Mouse (Mus musculus) activated CD4-positive, CD25-positive, alpha-beta regulatory T cell, adult 4 months (primary cell): ENCODE data around the gene Arhgap45. TPM values are rescaled to one million over a fixed set of nuclear protein-coding genes. Genes with fewer than 3 reads are reported as not detected.

Experiments used
- ATAC-seq: one replicate; pipeline ENCODE4 v1.8.0; 2017
- polyA plus RNA-seq, 2 experiments: library from polyadenylated mRNA; unstranded; fragments of 100-300 nt; shearing (Covaris generic); gene quantifications; one replicate each; pipeline ENCODE4 v1.2.1; 2017

The Arhgap45 gene
- polyA plus RNA-seq, 2 experiments from 2014 or later: 196 to 326 TPM

DNA sequence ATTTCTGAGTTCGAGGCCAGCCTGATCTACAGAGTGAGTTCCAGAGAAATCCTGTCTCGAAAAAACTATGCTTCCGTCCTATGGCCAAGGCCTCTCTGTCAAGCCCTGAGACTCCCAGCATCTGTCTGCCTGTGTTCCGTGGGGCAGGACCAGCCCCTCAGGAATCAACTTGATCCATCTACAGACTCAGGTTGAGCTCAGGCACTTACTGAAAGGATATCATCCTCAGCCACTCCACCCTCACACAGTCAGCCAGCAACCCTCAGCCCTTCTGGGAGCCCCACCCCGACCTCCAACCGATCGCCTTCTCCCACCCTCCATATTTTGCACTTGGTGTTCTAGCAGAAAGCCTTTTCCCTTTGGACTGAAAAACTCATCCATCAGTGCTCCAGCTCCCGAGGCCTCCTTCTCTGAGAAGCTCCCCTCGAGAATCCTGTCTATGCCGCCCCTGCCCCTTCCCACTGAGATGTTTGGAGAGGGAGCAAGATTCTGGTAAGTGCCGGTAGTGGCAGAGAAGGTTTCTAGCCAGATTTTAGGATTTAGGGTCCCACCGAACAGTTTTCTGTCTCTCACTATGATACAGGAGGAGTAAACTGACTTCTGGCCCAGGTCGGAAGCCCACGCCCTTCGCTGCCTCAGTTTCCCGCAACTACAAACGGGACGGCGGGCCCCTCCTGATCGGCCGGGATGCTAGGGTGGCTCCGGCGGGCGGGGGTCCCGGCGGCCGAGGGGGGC, 28.5 kb upstream of the Arhgap45 start:
- ATAC-seq: no peak

GRCm38 (mm10) chr10:79988506-79989271, 27.8 kb upstream of the Arhgap45 start, which contains the start of gene Cnn2:
Cnn2 (plus strand) TSS chr10:79988584.
- ATAC-seq: peak; percentile 2

DNA sequence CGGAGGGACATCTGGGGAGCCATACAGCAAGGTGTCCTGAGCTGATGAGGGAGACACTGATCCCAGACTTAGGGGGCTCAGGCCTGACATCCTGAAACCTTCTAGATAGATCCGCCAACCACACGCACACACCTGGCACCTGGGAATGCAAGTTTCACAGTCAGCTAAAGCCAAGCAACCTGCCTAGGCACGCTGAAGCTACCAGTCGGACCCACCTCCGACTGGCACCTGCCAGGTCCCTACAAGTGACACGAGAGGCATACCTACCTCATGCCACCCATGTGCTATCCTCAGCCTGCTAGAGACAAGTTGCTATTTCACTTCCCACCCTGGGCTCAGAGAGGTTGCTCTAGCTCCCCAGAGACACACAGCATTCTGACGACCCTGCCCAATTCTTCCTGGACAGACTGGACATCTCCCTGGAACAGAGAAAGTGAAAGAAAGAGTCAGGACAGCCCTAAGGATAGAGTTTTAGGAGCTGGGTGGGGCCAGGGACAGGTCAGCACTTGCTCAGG, 27.1 kb upstream of the Arhgap45 start:
- no peak for ATAC-seq

- ATAC-seq: no peak
Observed at GRCm38 (mm10) chr10:79989870-79990269, 26.6 kb upstream of the Arhgap45 start.

DNA sequence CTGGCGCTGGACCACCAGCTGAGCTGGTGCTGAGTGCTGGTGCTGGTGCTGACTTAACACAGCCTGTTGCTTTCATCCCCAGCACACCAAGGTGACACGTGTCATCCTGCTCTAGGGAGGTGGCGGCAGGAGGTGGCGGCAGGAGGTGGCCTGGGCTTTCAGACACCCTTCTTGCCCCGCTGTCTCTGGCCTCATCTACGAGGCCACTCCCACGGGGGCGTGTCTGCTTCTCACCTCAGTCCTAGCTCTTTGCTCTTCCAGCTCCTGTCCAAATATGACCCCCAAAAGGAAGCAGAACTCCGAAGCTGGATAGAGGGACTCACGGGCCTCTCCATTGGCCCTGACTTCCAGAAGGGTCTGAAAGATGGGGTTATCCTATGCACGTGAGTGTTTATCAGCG, 25.4 kb upstream of the Arhgap45 start:
- ATAC-seq: no peak

GRCm38 (mm10) chr10:79991548-79991947, 24.9 kb upstream of the Arhgap45 start:
- ATAC-seq: no peak

- no peak for ATAC-seq
Observed at GRCm38 (mm10) chr10:79994397-79995115, 21.9 kb upstream of the Arhgap45 start.

DNA sequence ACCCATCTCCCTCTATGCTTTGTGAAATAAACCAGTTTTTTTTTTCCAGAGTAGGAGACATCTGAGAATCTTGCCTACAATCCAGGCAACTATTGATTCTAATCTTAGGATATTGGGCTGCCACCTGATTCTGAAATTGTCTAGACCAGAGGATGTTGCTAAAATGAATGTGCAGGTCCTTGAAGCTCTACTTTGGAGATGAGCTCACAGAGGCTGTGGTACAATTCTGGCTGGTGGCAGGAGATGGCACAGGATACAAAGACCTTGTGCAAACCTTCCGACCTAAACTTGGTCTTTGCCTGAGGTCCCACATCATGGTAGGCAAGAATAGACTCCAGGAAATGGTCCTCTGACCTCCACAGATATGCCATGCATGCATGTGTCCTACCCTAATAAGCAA, 20.8 kb upstream of the Arhgap45 start:
- no peak for ATAC-seq

DNA sequence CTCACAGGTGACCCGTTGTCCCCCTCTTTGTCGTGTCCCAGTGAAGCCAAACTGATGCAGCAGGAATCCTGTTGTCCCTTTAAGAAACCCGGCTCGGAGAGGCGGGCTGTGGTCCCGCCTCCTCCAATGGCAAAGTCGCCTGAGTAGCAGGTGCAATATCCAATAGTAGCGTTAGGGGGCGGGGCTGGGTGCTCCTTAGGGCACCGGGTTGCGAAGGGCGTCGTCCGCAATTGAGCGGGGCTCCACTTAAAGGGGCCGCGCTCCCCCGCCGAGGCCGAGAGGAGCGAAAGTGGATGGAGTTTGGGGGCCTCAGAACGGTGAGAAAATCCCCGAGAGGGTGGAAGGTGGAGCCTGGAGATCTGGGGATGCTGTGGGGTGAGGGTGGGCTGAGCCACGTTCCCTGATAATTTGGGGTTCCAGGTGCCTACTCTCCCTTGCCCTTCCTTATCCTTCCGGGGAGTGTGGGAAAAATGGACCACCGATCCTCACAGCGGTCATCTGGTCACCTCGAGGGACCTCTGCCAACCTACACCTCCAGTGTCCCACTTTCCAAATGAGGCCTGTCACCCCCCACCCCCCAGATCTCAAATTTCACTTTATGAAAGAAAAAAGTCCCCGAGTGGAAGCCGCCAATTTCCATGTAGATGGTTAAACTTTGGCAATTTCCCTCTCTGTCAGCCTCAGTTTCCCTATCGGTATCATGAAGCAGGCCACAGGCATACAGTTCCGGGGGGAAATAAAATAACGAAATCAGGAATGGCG, 20.0 kb upstream of the Arhgap45 start, which contains the start of gene Abca7:
Gene Abca7 (plus strand): TSS at position 223 of the 762 bp plus-strand sequence.
- ATAC-seq: peak; percentile 93

DNA sequence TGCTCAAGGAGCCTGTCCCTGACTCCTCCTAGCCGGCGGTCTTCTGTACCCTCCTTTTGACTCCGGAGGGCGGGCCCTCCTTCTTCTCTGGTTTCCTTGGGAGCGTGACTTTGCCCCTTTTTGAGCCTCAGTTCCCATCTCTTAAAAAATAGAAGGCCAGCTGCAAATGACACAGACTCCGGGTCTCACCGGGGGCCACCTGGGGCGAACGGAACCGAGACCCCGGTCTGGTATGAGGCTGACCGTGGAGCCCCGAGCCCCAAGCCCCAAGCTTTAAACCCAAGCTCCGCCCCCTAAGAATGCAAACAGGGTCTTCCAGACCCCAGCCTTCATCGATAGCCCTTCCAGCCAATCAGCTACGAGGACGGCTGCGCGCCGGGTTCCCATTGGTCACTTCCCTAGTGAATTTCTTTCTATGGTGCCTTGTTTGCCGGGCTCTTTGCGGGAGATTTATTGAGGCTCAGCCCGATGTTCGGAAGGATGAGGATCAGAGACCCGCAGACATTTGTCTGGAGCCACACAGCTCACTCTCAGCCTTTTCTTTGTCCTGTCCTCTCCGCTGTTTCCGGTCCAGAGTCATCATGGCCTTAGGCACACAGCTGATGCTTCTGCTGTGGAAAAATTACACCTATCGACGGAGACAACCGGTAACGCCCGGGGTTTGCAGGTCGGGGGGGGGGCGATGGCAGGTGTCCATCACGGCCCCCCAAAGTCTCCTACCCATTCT, 19.3 kb upstream of the Arhgap45 start:
- ATAC-seq: no peak

DNA sequence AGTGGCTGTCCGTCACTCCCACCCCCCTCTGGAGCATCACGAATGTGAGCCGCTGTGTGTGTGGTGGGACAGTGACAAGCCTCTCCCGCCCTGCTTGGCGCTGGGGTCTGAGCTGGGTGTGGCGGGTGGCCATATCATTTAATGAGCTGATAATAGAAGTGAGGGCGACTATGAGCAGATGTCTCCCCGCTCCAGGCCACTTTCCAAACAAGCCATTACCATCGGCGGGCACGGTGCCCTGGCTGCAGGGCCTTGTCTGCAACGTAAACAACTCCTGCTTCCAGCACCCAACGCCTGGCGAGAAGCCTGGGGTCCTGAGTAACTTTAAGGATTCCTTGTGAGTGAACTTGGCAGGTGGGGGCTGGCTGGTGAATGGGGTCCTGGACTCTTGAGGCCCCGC, 18.6 kb upstream of the Arhgap45 start:
- no peak for ATAC-seq

DNA sequence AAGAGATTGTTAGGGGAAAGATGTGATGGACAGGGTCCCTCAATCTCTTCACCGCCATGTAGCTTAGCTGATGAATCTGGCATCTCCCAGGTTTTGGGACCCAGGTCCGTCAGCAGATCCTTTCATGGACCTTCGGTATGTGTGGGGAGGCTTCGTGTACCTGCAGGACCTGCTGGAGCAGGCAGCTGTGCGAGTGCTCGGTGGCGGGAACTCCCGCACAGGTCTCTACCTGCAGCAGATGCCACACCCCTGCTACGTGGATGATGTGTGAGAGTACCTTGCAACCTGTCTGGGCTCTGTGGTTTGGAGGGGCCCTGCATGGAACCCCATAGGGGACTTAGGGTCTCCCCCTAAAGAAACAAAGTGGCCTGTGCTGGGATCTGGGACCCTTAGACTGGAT, 14.5 kb upstream of the Arhgap45 start:
- ATAC-seq: no peak

- ATAC-seq: no peak
Observed at GRCm38 (mm10) chr10:80002829-80003228, 13.6 kb upstream of the Arhgap45 start.

DNA sequence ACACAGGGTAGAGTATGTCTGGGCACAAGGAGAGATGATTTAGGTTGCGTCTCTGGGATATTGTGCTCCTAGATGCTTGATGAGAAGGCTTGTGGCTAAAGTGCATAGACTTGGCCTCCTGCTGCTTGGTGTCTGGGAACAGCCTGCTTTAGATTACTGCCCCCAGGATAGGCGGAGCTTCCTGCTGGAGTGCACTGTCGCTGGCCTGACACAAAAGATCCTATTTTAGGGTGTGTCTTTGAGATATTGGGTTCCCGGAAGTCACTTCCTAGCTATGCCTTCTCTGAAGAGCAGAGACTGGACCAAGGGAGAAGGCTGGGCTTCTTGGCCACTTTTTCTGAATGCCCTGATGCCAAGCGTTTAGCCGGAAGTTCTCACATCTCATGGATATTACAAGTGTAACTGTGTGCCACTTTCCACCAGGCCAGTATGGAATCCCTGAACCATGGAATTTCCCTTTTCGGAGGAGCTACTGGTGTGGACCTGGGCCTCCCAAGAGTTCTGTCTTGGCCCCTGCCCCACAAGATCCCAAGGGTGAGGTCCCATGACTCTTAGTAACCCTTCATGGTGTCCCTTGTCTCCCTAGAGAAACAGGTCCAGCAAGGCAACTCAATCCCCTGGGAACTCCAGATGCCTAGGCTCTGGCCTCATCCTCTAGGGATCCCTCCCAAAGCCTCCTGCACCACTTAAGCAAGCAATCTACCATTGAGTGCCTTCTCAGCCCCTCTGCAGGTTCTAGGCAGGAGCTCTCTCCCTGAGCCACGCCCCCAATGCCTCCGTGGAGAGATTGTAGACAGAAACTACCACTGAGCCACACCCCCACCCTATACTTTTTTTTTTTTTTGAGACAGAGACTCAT, 12.8 kb upstream of the Arhgap45 start:
- no peak for ATAC-seq

DNA sequence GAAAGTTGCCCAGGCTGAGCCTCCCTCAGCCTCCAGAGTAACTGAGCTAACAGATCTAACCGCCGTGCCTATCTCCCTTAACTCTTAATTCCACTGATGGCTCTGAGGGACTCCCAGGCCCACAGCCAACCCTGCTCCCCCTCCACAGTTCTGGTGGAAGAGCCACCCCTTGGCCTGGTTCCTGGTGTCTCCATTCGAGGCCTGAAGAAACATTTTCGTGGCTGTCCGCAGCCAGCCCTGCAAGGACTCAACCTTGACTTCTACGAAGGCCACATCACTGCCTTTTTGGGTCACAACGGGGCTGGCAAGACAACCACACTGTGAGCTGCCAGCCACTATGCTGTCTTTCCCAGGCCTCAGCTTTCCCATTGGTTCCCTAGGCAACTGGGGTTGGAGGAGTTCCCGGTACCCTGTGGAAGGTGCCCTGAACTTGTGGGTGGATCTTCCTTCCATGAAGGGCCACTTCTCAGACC, 12.2 kb upstream of the Arhgap45 start:
- ATAC-seq: no peak

DNA sequence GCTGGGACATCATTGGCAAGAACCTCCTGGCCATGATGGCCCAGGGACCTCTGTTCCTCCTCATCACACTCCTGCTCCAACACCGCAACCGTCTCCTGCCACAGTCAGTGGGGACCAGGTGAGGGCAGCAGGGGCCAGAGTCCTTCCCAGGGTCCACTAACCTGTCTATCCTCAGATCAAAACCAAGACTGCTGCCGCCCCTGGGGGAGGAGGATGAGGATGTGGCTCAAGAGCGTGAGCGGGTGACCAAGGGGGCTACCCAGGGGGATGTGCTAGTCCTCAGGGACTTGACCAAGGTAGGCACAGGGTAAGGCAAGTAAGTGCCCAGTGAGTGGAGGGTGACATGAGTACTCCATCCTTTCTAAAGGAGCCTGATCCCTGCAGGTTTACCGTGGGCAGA, 4.7 kb upstream of the Arhgap45 start:
- no peak for ATAC-seq

- no peak for ATAC-seq
Observed at GRCm38 (mm10) chr10:80013609-80014008, 2.8 kb upstream of the Arhgap45 start.

- no peak for ATAC-seq
Observed at GRCm38 (mm10) chr10:80014484-80015290, 1.8 kb upstream of the Arhgap45 start.

DNA sequence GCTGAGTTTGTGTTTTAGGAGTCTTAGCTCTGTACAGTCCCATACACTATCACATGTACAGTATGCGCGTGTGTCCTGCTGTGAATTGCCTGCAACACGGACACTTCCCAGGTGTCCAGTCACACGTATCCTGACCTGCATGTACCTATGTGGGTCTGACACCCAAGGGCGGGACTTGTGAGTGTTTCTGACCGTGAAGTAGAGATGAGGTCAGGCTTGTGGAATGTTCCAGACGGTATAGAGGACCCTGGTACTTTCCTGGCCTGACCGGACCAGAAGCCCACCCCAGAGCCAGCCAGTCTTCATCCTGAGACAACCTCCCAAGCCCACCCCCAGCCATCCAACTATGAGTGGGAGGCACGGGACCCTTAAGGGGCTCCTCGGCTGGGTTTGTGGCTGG, 870 bp upstream of the Arhgap45 start:
- ATAC-seq: no peak

- ATAC-seq: peak; percentile 21
Observed at GRCm38 (mm10) chr10:80016931-80017330, 478 bp downstream of the Arhgap45 start.
